Mouse (Mus musculus) limb, embryonic 10.5 days (tissue): ENCODE results near the gene Parp8. TPM values are rescaled to one million over a fixed set of nuclear protein-coding genes. Genes with fewer than 3 reads are reported as not detected.

Experiments
- DNase-seq: peaks from one replicate; pipeline ENCODE4 v3.0.0-alpha.2; 2017; ENCODE audit warnings: low spot score
- H3K27ac ChIP-seq: fragments of 300-500 bp; sonication (generic); 2 replicates; pipeline ENCODE4 v1.5.1; 2016; ENCODE audit warnings: mild to moderate bottlenecking
- H3K27me3 ChIP-seq: fragments of 300-500 bp; sonication (generic); 2 replicates; pipeline ENCODE4 v1.6.1; 2016; ENCODE audit warnings: low read depth, mild to moderate bottlenecking; ENCODE audit not compliant: poor library complexity, severe bottlenecking
- H3K36me3 ChIP-seq: fragments of 300-500 bp; sonication (generic); 2 replicates; pipeline ENCODE4 v1.6.1; 2016; ENCODE audit warnings: mild to moderate bottlenecking, moderate library complexity
- H3K4me1 ChIP-seq: fragments of 300-500 bp; sonication (generic); 2 replicates; pipeline ENCODE4 v1.6.1; 2016
- H3K4me3 ChIP-seq: fragments of 300-500 bp; sonication (generic); 2 replicates; pipeline ENCODE4 v1.5.1; 2016; ENCODE audit warnings: mild to moderate bottlenecking, moderate library complexity
- H3K9me3 ChIP-seq: fragments of 300-500 bp; sonication (generic); replicated peaks from 2 replicates; pipeline ENCODE4 v1.6.1; 2016; ENCODE audit warnings: mild to moderate bottlenecking
- WGBS: fragments of 180-500 bp; shearing (Covaris S2); methylation state at CpG from one replicate; pipeline ENCODE4 v1.1.7; 2016; 5-methylcytosine and 5-hydroxymethylcytosine counted together
- polyA plus RNA-seq: library from polyadenylated mRNA; unstranded; fragments of >200 nt; fragmentation: Nextera tagmentation; extraction: Ambion mirVana; gene quantifications from 2 replicates; pipeline ENCODE4 v1.2.1, GENCODE M21; 2016

Parp8 gene
- polyA plus RNA-seq, 1 experiment from 2014 or later: 14.7 TPM

- peaks cover 6% of the 10 kb centered on the region; the same call in 1 of the 2 replicates for H3K4me1 ChIP-seq
- H3K27ac ChIP-seq: no peak overlapping the region
- no peak for DNase-seq
- no peak overlapping the region for H3K4me3 ChIP-seq
- H3K27me3 ChIP-seq: no peaks in the 10 kb centered on the region
- no peaks in the 10 kb centered on the region for H3K9me3 ChIP-seq
- H3K36me3 ChIP-seq: peaks cover 11% of the 10 kb centered on the region; the same call in 1 of the 2 replicates
- WGBS: 91% methylated on average over 10 of the region's 10 CpGs
These were observed 145.7 kb downstream of the Parp8 start for GRCm38 (mm10) chr13:116879580-116880192.

GRCm38 (mm10) chr13:116870221-116870620 lies 155.1 kb downstream of the Parp8 start:
- H3K36me3 ChIP-seq: peaks cover 7% of the 10 kb centered on the region; the same call in 1 of the 2 replicates

GRCm38 (mm10) chr13:116843937-116844336 lies 181.4 kb downstream of the Parp8 start:
- no peak for DNase-seq
- 91% methylated on average over 5 of the region's 5 CpGs for WGBS
- Histone ChIP-seq H3K27me3 (no peaks in the 10 kb centered on the region), H3K4me1 (no peaks in the 10 kb centered on the region), H3K4me3 (no peak overlapping the region), H3K27ac (no peak overlapping the region), H3K9me3 (no peaks in the 10 kb centered on the region), H3K36me3 (no peaks in the 10 kb centered on the region)

More at GRCm38 (mm10) chr13:116870221-116870620, 155.1 kb downstream of the Parp8 start:
- no peak overlapping the region for H3K4me3 ChIP-seq
- no peaks in the 10 kb centered on the region for H3K27me3 ChIP-seq
- H3K27ac ChIP-seq: no peak overlapping the region
- no peaks in the 10 kb centered on the region for H3K4me1 ChIP-seq
- no peaks in the 10 kb centered on the region for H3K9me3 ChIP-seq
- no peak for DNase-seq
- WGBS: 55% methylated on average over 1 of the region's 1 CpGs

- H3K27ac ChIP-seq: no peak overlapping the region
- H3K9me3 ChIP-seq: no peaks in the 10 kb centered on the region
- no peaks in the 10 kb centered on the region for H3K36me3 ChIP-seq
- H3K27me3 ChIP-seq: no peaks in the 10 kb centered on the region
- H3K4me3 ChIP-seq: no peak overlapping the region
- no peak for DNase-seq
- H3K4me1 ChIP-seq: no peaks in the 10 kb centered on the region
These were observed 194.4 kb downstream of the Parp8 start for GRCm38 (mm10) chr13:116830984-116831383.

- Histone ChIP-seq H3K4me1 (no peaks in the 10 kb centered on the region), H3K36me3 (no peaks in the 10 kb centered on the region), H3K27ac (no peak overlapping the region), H3K9me3 (no peaks in the 10 kb centered on the region), H3K4me3 (no peak overlapping the region), H3K27me3 (no peaks in the 10 kb centered on the region)
- 90% methylated on average over 3 of the region's 3 CpGs for WGBS
- no peak for DNase-seq
These were observed 196.3 kb downstream of the Parp8 start for GRCm38 (mm10) chr13:116829015-116829414.

GRCm38 (mm10) chr13:116811456-116811855 lies 213.9 kb downstream of the Parp8 start:
- Histone ChIP-seq H3K4me1 (no peaks in the 10 kb centered on the region), H3K27ac (no peak overlapping the region), H3K36me3 (no peaks in the 10 kb centered on the region), H3K9me3 (no peaks in the 10 kb centered on the region), H3K4me3 (no peak overlapping the region), H3K27me3 (no peaks in the 10 kb centered on the region)
- no peak for DNase-seq
- 79% methylated on average over 1 of the region's 1 CpGs for WGBS

Other genes starting within 250 kb of the Parp8 start
- gene Emb, start 183.0 kb upstream of the Parp8 start, polyA plus RNA-seq: 56.0 and 63.2 TPM in 2 replicates
- gene Gm17509, start 195.5 kb upstream of the Parp8 start, polyA plus RNA-seq: 0.39 and 0.44 TPM in 2 replicates